Comparison of ENCODE assay signal across 35 mouse cellular contexts in the genomic region with DNA sequence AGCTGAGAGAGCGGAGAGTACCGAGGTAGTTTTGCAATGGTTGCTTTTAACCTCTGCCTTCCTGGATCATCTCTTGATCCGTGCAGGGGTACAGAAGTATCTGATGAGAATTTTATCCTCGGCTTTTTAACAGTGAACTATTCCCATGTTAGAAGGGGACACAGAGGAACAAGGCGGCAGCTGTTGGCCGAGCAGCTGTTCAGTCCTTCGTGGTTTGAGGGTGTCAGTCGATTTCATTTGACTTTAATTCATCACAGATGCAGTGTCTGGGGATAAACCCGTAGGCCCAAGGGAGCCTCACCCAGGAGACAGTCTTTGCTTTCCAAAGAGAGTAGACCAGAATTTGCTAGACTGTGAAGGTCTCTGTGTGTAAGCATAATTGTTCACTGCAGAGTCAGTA. TPM values are rescaled to one million over a fixed set of nuclear protein-coding genes. Genes with fewer than 3 reads are reported as not detected.
"Had no signal": no experiment of that assay in that cellular context is flagged by ENCODE, and none has a peak within 500 bp of the region (broad histone marks: within the 10 kb centered on the region; RNA-seq: fewer than 3 reads in every experiment).

No protein-coding gene starts in this region.

- H3K4me1 ChIP-seq: limb, embryonic 12.5 days; limb, embryonic 13.5 days; liver, embryonic 12.5 days; liver, embryonic 13.5 days; liver, embryonic 15.5 days; lung, embryonic 15.5 days; midbrain, embryonic 10.5 days; midbrain, embryonic 12.5 days; midbrain, embryonic 13.5 days; midbrain, embryonic 15.5 days; neural tube, embryonic 12.5 days; neural tube, embryonic 13.5 days had no signal

- H3K4me3 ChIP-seq: left cerebral cortex, adult 2 months; limb, embryonic 12.5 days; limb, embryonic 13.5 days; limb, embryonic 15.5 days; liver, embryonic 12.5 days; liver, embryonic 13.5 days; liver, embryonic 15.5 days; lung, embryonic 15.5 days; megakaryocyte, embryonic 14.5 days; midbrain, embryonic 10.5 days; midbrain, embryonic 12.5 days; midbrain, embryonic 13.5 days; midbrain, embryonic 15.5 days; neural tube, embryonic 12.5 days; neural tube, embryonic 13.5 days had no signal

- ATAC-seq: liver, embryonic 12.5 days; liver, postnatal 0 days; lung, postnatal 0 days; midbrain, embryonic 13.5 days; midbrain, embryonic 15.5 days; midbrain, embryonic 16.5 days had no signal

- DNase-seq: left cerebral cortex, postnatal 4 days; liver; liver, embryonic 13.5 days; liver, postnatal 0 days; lung, adult 18-20 months; lung, adult 2 months; lung, embryonic 14.5 days; lung, postnatal 10 days; lung, postnatal 14 days; lung, postnatal 36 days; lung, postnatal 4 days; midbrain, embryonic 14.5 days had no signal

- H3K9ac ChIP-seq: limb, embryonic 12.5 days; limb, embryonic 13.5 days; limb, embryonic 15.5 days; liver, embryonic 12.5 days; liver, embryonic 13.5 days; liver, embryonic 14.5 days; liver, embryonic 15.5 days; liver, postnatal 0 days; lung, embryonic 14.5 days; lung, embryonic 15.5 days; midbrain, embryonic 12.5 days; midbrain, embryonic 13.5 days; midbrain, embryonic 15.5 days; neural tube, embryonic 12.5 days; neural tube, embryonic 13.5 days had no signal

- H3K4me2 ChIP-seq: limb, embryonic 12.5 days; limb, embryonic 13.5 days; limb, embryonic 15.5 days; liver, embryonic 11.5 days; liver, embryonic 12.5 days; liver, embryonic 13.5 days; liver, embryonic 15.5 days; lung, embryonic 14.5 days; lung, embryonic 15.5 days; midbrain, embryonic 11.5 days; midbrain, embryonic 12.5 days; midbrain, embryonic 13.5 days; midbrain, embryonic 15.5 days; neural tube, embryonic 12.5 days; neural tube, embryonic 13.5 days had no signal

- H3K9me3 ChIP-seq: limb, embryonic 13.5 days; limb, embryonic 15.5 days; liver, embryonic 12.5 days; liver, embryonic 13.5 days; liver, embryonic 15.5 days; lung, embryonic 15.5 days; midbrain, embryonic 10.5 days; midbrain, embryonic 12.5 days; midbrain, embryonic 13.5 days; midbrain, embryonic 15.5 days; neural tube, embryonic 12.5 days; neural tube, embryonic 13.5 days had no signal

- H3K27ac ChIP-seq: left cerebral cortex, adult 2 months; limb, embryonic 12.5 days; limb, embryonic 13.5 days; limb, embryonic 15.5 days; liver, embryonic 12.5 days; liver, embryonic 13.5 days; liver, embryonic 14.5 days; liver, embryonic 15.5 days; lung, embryonic 15.5 days; macrophage; midbrain, embryonic 10.5 days; midbrain, embryonic 12.5 days; midbrain, embryonic 13.5 days; midbrain, embryonic 15.5 days; neural tube, embryonic 12.5 days; neural tube, embryonic 13.5 days had no signal

- H3K27me3 ChIP-seq: limb, embryonic 12.5 days; limb, embryonic 13.5 days; limb, embryonic 15.5 days; liver, embryonic 12.5 days; liver, embryonic 13.5 days; liver, embryonic 15.5 days; lung, embryonic 15.5 days; midbrain, embryonic 12.5 days; midbrain, embryonic 13.5 days; midbrain, embryonic 15.5 days; neural tube, embryonic 12.5 days; neural tube, embryonic 13.5 days had no signal

RNA-seq across cellular contexts. Expression of gene Mxra7, which starts 43.7 kb away (rescaled TPM):
- total RNA-seq: megakaryocyte, adult 5-6 weeks; megakaryocyte-erythroid progenitor cell, adult 5-6 weeks; monocyte, adult 5-6 weeks had no signal
- polyA plus RNA-seq: macrophage had no signal
